Mouse (Mus musculus) forebrain, embryonic 16.5 days (tissue): ENCODE measurements around the gene Ncoa6. TPM values are rescaled to one million over a fixed set of nuclear protein-coding genes. Genes with fewer than 3 reads are reported as not detected.

ENCODE experiments used
- ATAC-seq: fragments of 200-750 bp; cut with Nextera tagmentation; 2 replicates; pipeline ENCODE4 v1.8.0; 2017; ENCODE audit warnings: mild to moderate bottlenecking, moderate library complexity
- H3K27ac ChIP-seq: fragments of 300-500 bp; sonication (generic); 2 replicates; pipeline ENCODE4 v1.5.1; 2014; ENCODE audit warnings: low read length, control low read depth
- H3K27me3 ChIP-seq: fragments of 300-500 bp; sonication (generic); replicated peaks from 2 replicates; pipeline ENCODE4 v1.6.1; 2014; ENCODE audit warnings: low read length; ENCODE audit not compliant: control insufficient read depth, insufficient read depth
- H3K36me3 ChIP-seq: fragments of 300-500 bp; sonication (generic); 2 replicates; pipeline ENCODE4 v1.6.1; 2014; ENCODE audit not compliant: control insufficient read depth, insufficient read depth
- H3K4me1 ChIP-seq: fragments of 300-500 bp; sonication (generic); replicated peaks from 2 replicates; pipeline ENCODE4 v1.6.1; 2014; ENCODE audit warnings: low read length; ENCODE audit not compliant: control insufficient read depth, insufficient read depth
- H3K4me2 ChIP-seq: fragments of 300-500 bp; sonication (generic); 2 replicates; pipeline ENCODE4 v1.6.1; 2014; ENCODE audit warnings: mild to moderate bottlenecking, low read length, control low read depth
- H3K4me3 ChIP-seq: fragments of 300-500 bp; sonication (generic); replicated peaks from 2 replicates; pipeline ENCODE4 v1.5.1; 2014; ENCODE audit warnings: mild to moderate bottlenecking, low read length, control low read depth
- H3K9ac ChIP-seq: fragments of 300-500 bp; sonication (generic); replicated peaks from 2 replicates; pipeline ENCODE4 v1.6.1; 2014; ENCODE audit warnings: low read depth, low read length, control low read depth
- H3K9me3 ChIP-seq: fragments of 300-500 bp; sonication (generic); 2 replicates; pipeline ENCODE4 v1.6.1; 2016; ENCODE audit warnings: low read length; ENCODE audit not compliant: control insufficient read depth
- WGBS: fragments of 180-500 bp; shearing (Covaris S2); extraction: QIAGEN DNeasy Blood & Tissue Kit; methylation state at CpG from one replicate; pipeline ENCODE4 v1.1.7; 2014; 5-methylcytosine and 5-hydroxymethylcytosine counted together
- polyA plus RNA-seq: library from polyadenylated mRNA; unstranded; fragments of >200 nt; fragmentation: Nextera tagmentation; extraction: Ambion mirVana; gene quantifications from 2 replicates; pipeline ENCODE4 v1.2.1, GENCODE M21; 2015

The Ncoa6 gene
- polyA plus RNA-seq, 1 experiment from 2014 or later, result 26.9 TPM

DNA sequence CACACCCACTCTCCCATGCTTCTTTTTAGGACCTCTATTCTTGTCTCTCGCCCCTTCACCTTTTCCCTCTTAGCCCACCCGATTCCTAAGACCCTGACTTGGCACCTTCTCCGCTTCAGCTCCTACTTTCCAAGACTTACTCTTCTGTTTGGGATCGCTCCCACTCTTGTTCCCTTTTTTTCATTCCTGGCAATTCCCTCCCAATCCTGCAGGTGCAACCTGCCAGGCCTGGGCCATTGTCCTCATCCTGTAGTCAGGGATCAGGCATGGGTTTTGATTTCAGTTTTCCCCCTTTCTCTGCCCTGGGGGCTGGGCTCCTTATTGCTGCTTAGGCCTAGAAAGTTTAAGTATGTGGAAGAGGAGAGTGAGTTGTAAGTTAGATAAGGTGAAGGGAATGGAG lies 86.6 kb downstream of the Ncoa6 start:
- WGBS, result 56% methylated on average over 4 of the region's 4 CpGs
- H3K4me1 ChIP-seq, result peaks cover 45% of the 10 kb centered on the region
- no peaks in the 10 kb centered on the region for H3K9me3 ChIP-seq
- peaks cover 24% of the 10 kb centered on the region for H3K36me3 ChIP-seq
- no peak overlapping the region for H3K4me3 ChIP-seq
- H3K27ac ChIP-seq, result no peak overlapping the region
- H3K9ac ChIP-seq, result no peak overlapping the region
- no peak overlapping the region for H3K4me2 ChIP-seq
- no peak for ATAC-seq
- H3K27me3 ChIP-seq, result no peaks in the 10 kb centered on the region

DNA sequence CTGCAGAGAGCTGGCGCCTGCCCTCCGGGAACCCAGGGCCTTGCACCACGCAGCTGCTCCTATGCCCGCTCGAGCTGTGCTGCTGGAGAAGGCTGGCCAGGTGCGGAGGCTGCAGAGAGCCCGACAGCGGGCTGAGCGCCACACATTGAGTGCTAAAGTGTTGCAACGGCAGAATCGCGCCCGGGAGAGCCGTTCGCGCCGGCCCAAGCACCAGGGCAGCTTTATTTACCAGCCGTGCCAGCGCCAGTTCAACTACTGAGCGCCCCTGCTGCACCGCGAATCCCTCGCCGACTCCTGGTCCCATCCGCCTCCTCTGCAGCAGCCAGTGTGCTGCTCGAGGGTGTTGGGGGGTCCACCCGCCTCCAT lies 87.2 kb downstream of the Ncoa6 start:
- Histone ChIP-seq H3K36me3 (peaks cover 23% of the 10 kb centered on the region), H3K9ac (peak overlapping the region; percentile 39; the same call in 1 of the 2 replicates), H3K4me3 (no peak overlapping the region), H3K27ac (no peak overlapping the region), H3K27me3 (no peaks in the 10 kb centered on the region), H3K4me1 (peaks cover 45% of the 10 kb centered on the region), H3K4me2 (peak overlapping the region; percentile 11; the same call in 1 of the 2 replicates), H3K9me3 (no peaks in the 10 kb centered on the region)
- 12% methylated on average over 27 of the region's 27 CpGs for WGBS
- ATAC-seq, result no peak

DNA sequence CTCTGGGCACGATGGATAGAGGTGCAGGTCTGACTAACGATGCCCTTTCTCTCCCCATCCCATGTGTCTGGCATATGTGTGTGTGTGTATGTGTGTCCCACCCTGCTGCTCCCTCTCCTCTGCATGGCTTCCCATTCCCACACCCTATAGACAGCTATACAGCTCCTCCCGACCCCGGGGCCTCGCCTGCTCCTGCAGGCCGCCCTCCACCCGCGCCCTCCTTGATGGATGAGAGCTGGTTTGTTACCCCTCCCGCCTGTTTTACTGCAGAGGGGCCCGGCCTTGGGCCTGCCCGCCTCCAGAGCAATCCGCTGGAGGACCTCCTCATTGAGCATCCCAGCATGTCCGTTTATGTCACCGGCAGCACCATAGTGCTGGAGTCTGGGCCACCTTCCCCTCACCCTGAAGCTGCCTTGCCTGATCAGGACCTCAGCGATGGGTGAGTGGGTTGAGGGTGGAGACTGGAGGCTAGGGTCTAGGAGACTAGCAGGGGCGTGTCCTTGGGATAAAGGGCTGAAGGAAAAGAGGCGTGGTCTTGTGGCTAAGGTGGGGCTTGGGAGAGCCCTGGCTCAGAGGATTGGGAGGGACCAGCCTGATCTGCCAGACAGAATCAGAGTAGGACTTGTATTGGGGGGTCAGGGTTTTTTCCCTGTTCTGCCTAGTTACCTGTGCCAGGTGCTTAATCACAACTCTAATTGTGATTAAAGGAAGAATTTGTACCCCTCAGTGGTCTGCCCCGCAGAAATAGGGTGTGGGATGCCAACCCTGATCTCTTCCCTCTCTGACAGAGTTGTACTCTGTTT lies 87.8 kb downstream of the Ncoa6 start:
- Histone ChIP-seq H3K4me2 (peak overlapping the region; percentile 18; the same call in 1 of the 2 replicates), H3K4me3 (no peak overlapping the region), H3K9me3 (no peaks in the 10 kb centered on the region), H3K36me3 (peaks cover 18% of the 10 kb centered on the region), H3K4me1 (peaks cover 46% of the 10 kb centered on the region), H3K27ac (no peak overlapping the region), H3K9ac (peak overlapping the region; percentile 39; the same call in 1 of the 2 replicates), H3K27me3 (no peaks in the 10 kb centered on the region)
- WGBS, result 39% methylated on average over 18 of the region's 18 CpGs
- no peak for ATAC-seq

DNA sequence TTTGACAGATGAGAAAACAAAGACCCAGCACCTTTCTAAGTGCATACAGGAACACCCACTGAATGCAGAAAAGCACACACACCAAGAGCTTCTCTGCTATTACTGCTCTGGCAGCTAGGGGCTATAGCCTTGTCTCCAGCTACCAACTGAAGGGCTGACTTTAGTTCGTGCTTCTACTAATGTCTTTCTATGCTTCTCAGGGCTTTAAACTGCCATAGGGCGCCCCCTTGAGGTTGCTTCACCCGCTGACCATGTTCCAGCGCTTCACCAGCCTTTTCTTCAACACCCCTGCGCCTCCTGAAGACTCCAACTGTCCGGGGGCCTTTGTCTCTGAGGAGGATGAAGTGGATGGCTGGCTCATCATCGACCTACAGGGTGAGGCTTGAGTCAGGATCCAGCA lies 88.6 kb downstream of the Ncoa6 start:
- peaks cover 50% of the 10 kb centered on the region for H3K4me1 ChIP-seq
- peaks cover 14% of the 10 kb centered on the region for H3K36me3 ChIP-seq
- H3K4me2 ChIP-seq, result peak overlapping the region; percentile 7
- no peak overlapping the region for H3K4me3 ChIP-seq
- no peaks in the 10 kb centered on the region for H3K9me3 ChIP-seq
- H3K9ac ChIP-seq, result no peak overlapping the region
- ATAC-seq, result no peak; the same call in 1 of the 2 replicates
- 24% methylated on average over 7 of the region's 7 CpGs for WGBS
- H3K27ac ChIP-seq, result peak overlapping the region; percentile 29; the same call in 1 of the 2 replicates
- H3K27me3 ChIP-seq, result no peaks in the 10 kb centered on the region

DNA sequence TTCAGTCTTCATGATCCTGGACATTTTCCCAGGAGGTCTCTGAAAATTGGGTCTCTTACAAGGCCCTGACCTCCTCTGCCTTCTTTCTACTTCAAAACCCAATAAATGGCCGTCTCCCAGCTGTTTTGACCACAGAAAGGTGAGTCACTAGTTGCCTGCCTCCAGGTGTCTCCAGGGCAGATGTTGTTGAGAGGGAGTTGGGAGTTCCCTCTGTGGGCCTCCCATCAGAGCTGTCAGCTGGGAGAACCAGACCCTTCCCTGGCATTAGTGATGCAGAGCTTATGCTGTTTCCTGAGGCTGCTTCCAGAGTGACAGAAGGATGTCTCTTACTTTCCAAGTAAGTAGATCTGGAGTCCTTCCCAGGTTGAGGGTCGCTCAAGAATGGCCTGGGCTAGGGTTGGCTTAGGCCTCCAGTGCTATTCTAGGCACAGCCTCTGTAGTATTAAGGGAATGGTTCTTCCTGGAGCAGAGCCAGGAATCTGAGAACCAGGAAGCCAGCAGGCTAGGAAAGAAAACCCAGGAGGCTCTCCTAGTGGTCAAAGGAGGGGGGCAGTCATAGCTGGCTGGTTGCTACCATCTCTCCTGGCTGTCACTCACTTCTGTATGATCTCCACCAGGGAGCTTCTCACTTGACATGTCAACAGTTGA lies 90.8 kb downstream of the Ncoa6 start:
- no peak for ATAC-seq
- Histone ChIP-seq H3K27ac (peak overlapping the region; percentile 99), H3K4me1 (peaks cover 50% of the 10 kb centered on the region), H3K36me3 (peaks cover 4% of the 10 kb centered on the region), H3K4me3 (peak overlapping the region; percentile 92), H3K9me3 (no peaks in the 10 kb centered on the region), H3K4me2 (peak overlapping the region; percentile 72), H3K9ac (no peak overlapping the region; the same call in 1 of the 2 replicates), H3K27me3 (no peaks in the 10 kb centered on the region)
- 85% methylated on average over 2 of the region's 2 CpGs for WGBS

DNA sequence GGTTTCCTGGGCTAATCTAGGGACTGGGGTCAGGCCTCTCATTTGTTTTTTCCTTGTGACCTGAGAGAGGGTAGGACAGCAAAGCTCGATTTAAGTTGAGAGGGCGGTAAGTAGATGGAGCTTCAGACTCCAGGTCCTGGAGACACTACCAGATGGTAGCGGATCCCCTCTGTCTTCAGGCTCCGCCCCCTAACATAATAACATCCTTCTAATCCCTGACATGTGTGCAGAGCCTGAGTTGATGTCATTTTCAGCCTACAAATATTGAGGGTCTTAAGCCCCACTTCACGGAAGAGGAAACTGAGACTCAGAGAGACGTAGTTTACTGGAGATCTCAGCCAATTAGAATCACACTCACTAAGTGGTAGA lies 91.4 kb downstream of the Ncoa6 start:
- Histone ChIP-seq H3K9me3 (no peaks in the 10 kb centered on the region), H3K4me2 (peak overlapping the region; percentile 72), H3K9ac (peak overlapping the region; percentile 99), H3K4me3 (peak overlapping the region; percentile 92), H3K36me3 (no peaks in the 10 kb centered on the region), H3K4me1 (peaks cover 50% of the 10 kb centered on the region), H3K27me3 (no peaks in the 10 kb centered on the region), H3K27ac (peak overlapping the region; percentile 99)
- ATAC-seq, result peak; percentile 19
- WGBS, result 21% methylated on average over 6 of the region's 6 CpGs

DNA sequence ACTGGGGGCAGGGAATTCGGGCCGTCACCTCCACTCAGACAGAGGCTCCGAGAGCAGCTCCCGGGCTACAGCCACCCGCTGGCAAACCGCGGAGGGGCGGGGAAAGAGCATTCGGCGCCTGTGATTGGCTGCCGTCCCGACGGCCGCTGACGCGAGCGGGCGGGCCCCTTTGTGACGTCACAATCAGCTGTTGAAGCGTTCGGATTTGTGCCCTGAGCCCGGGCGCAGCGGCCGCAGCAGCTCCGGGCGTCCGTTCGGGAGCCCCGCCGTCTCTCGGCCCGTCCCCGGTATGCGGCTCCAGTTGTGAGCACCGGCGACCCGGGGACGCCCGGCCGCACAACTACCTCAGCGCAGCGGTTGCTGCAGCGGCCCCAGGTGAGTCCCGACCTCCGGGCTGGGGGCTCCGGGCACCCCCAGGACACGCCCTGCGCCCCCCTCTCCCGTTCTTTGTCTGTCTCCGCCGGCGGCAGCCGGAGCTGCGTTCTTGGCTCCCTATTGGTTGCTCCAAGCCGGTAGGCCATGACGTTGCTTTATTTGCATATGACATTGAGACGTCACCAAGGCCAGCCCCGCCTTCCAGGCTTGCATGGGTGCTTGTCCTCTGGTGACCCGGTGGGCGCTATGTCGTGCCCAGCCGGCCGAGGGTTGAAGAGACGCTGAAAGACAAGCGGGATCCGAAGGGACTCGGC lies 91.9 kb downstream of the Ncoa6 start:
- H3K9me3 ChIP-seq, result no peaks in the 10 kb centered on the region
- peak; percentile 94 for ATAC-seq
- peak overlapping the region; percentile 72 for H3K4me2 ChIP-seq
- H3K27me3 ChIP-seq, result no peaks in the 10 kb centered on the region
- H3K9ac ChIP-seq, result peak overlapping the region; percentile 99
- H3K27ac ChIP-seq, result peak overlapping the region; percentile 99
- no peaks in the 10 kb centered on the region for H3K36me3 ChIP-seq
- peak overlapping the region; percentile 92 for H3K4me3 ChIP-seq
- peaks cover 46% of the 10 kb centered on the region for H3K4me1 ChIP-seq
- under 1% methylated on average over 60 of the region's 68 CpGs for WGBS

DNA sequence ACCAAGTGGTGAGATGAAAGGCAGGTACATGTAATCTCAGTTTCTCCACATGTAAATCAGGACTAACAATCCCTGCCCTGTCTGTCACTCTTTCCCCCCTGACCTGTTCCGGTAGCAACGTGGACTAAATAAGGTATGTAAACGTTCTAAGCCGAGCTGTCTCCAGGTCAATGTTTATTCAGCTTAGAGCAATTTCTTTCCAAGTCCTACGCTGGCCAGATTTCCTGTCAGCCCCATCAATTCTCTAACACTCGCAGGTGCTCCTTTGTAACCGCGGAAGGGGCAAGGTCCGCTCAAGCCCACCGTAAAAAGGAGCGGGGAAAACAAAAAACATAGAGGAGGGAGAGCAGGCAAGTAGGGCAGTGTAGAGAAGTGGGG lies 92.6 kb downstream of the Ncoa6 start:
- ATAC-seq, result no peak

More for the DNA sequence above, 92.6 kb downstream of the Ncoa6 start:
- Histone ChIP-seq H3K27me3 (no peaks in the 10 kb centered on the region), H3K36me3 (no peaks in the 10 kb centered on the region), H3K27ac (peak overlapping the region; percentile 99), H3K9me3 (no peaks in the 10 kb centered on the region), H3K4me2 (peak overlapping the region; percentile 66), H3K4me1 (peaks cover 39% of the 10 kb centered on the region), H3K4me3 (peak overlapping the region; percentile 92), H3K9ac (peak overlapping the region; percentile 99)
- 2% methylated on average over 11 of the region's 11 CpGs for WGBS
